Mouse (Mus musculus): ENCODE results near the gene Fan1. TPM values are rescaled to one million over a fixed set of nuclear protein-coding genes. Genes with fewer than 3 reads are reported as not detected.

The Fan1 gene
- polyA plus RNA-seq, 1 experiment, result 5.9 TPM

DNA sequence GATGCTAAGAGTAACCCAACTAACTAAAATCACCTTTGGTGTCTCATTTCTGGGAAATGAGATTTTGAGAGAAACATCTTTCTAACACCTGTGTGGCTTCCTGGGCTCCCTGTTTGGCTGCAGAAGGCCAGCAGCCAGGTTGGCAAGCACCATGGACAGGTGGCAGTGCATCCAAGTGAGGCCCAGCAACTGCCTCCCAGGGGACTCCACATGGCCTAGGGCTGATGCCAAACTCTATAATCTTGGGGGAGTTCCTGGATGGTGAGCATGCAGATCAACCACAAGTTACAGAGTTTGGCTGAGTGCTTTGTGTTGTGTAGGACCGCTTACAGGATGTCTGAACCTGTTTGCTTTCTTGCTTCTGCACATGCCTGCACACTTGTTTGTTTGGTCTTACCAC is 41.2 kb downstream of the Fan1 start:
- DNase-seq (ENCODE audit: low read depth), result no peak

DNA sequence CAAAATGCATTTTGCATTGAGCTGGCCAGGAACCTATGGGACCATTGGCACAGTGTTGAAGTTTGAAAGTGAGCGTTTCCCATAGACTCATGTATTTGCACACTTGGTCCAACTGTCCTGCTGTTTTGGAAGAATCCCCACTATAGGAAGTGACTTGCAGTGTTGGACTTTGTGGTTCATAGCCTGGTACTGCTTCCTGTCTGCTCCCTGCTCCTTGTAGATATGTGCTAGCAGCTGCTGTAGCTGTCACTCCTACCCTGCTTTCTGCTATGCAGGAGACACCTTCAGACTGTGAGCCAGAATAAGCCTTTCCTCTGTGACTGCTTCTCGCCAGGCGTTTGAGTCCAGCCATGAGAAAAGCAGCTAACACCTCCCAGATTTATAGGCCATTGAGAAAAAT is 42.6 kb downstream of the Fan1 start:
- no peak for DNase-seq (ENCODE audit: low read depth)

DNA sequence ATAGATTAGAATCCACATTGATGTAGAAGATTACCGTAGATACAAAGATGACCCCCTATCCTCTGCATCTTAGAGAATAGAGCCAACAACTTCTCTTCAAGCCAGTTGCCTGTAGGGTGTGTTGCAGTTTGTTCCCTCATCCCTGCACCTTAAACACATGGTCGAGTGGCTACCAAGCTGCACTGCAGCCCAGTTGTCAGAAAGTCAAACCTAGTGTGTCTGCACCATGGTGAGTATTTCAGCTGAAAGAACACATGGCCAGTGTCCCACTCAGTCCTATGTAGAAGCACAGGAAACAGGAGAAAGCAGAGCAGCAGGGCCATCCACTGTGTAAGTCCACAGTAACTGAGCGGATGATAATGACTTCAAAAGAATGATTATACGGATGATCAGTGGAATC is 46.4 kb downstream of the Fan1 start:
- DNase-seq (ENCODE audit: low read depth), result no peak

DNA sequence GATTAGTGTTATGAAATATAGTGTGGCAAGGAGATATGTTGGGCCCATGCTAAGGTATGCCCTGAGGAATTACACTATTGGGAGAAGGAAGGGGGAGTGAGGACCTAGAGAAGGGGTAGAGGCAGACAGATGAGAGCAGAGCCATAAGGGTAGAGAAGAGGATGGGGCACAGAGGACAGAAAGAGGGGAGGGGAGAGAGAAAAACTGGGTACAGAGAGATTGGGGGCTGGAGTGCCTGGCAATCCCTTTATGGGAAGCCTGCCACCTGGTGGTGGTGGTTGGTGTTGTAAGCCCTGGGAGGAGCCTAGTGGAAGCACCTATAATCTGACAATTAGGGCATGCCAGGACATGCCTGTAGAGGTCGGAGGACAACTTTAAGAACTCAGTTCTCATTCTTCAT is 47.0 kb downstream of the Fan1 start:
- no peak for DNase-seq (ENCODE audit: low read depth)

DNA sequence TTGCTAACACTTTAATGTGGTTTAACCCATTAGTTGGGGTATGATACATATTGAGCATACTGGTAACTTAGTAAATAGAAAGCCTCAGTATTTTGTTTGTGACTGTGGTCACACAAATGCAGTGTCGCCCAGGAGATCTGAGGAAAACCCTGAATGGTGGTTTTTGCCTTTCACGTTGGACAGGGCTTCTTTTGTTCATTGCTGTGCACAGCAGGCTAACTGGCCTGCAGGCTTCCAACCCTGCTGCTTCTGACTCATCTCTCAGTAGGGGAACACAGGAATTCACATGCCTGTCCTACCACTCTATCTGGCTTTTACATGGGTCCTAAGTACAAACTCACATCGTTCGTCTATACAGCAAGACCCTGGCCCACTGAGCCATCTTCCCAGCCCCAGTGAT is 52.2 kb downstream of the Fan1 start:
- no peak for DNase-seq (ENCODE audit: low read depth)

DNA sequence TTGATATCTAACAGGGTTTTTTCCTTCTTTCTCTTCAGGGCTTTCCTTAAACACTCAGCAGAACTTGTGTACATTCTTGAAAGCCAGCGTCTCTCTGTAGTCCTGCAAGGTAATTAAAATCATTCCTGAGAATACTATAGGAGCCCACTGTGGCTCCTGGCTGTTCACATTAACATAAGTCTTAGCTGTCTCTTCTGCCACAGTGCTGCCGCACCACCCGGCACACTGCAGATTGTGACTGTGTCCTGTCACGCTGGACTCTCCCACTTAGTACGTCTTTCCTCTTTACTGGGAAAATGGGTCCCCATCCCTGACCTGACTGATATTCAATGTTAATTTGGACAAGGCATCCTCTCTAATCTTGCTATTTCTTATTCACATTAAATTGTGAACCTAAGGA is 52.8 kb downstream of the Fan1 start:
- no peak for DNase-seq (ENCODE audit: low read depth)

DNA sequence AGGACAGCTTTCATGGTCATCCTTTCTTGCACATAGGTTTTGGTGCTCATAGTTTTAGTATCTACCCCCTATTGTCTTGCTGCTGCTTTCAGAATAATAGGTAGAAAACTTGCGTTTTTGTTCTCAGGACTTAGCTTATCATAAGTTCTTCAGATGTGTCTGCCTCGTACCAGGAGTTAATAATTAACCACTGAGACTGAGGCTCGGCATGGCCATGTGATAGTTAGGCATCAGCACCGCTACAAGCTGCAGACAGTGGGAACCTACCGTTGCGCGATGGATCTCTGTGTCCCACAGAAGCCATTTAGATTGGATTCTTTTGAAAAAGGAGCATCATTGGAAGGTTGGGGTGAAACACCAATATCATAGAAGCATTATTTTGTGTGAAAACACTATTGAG is 61.1 kb downstream of the Fan1 start:
- DNase-seq (ENCODE audit: low read depth), result no peak

DNA sequence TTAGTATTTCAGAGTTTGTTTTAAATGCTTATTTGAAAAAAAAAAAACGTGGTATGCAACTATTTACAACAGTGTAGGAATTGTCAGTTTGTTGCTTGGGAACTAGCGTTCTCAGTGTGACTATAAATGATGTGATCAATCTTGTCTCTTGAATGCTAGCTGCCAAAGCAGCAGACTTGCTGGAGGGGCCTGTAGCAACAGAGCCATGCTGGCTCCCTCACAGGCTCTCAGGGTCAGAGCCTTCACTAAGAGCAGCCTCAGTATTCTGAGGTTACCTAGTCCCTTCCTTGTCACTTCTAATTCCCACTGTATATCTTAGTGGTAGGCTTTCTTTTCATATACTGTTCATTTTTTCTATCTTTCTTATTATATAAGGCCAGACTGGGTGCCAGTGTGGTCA is 63.1 kb downstream of the Fan1 start:
- no peak for DNase-seq (ENCODE audit: low read depth)

DNA sequence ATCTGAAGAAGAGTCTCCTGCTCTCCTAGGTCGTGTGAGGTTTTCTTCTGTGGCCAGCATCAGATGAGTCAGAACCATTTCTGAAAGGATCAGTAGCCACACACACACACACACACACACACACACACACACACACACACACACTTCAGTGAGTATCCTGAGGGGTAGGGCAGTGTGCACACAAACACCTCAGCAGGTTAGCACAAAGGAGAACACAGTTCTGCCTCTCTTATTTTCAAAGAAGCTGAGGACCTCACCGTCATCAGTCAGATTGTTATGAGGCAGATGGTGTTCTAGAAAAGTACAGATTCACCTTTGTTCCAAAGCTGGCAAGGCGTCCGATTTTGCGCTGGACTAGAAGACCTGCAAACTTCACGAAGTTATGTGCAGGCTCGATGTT is 63.7 kb downstream of the Fan1 start:
- no peak for DNase-seq (ENCODE audit: low read depth)

Other genes starting within 250 kb of the Fan1 start
- 0.58 and 1.4 TPM in 2 replicates for gene Trpm1, start 220.3 kb downstream of the Fan1 start, polyA plus RNA-seq (2012; rRNA removed)
- gene Mtmr10, start 86.4 kb downstream of the Fan1 start, polyA plus RNA-seq (2012; rRNA removed), result 9.1 and 10.4 TPM in 2 replicates
- gene Mphosph10, start 18.2 kb upstream of the Fan1 start, polyA plus RNA-seq (2012; rRNA removed), result 1.00 and 1.4 TPM in 2 replicates
- gene Mcee, start 18.5 kb upstream of the Fan1 start, polyA plus RNA-seq (2012; rRNA removed), result 50.7 and 50.8 TPM in 2 replicates
- gene Apba2, start 127.6 kb upstream of the Fan1 start, polyA plus RNA-seq (2012; rRNA removed), result 0.95 and 1.7 TPM in 2 replicates